Mouse (Mus musculus) layer of hippocampus, adult 8-10 months (tissue): ENCODE data around the gene Atp2a3. TPM values are rescaled to one million over a fixed set of nuclear protein-coding genes. Genes with fewer than 3 reads are reported as not detected.

Experiments
- DNase-seq, 2 experiments: peaks; one replicate each; pipeline ENCODE4 v3.0.0; 2022; ENCODE audit warnings: low spot score in 2 of 2
- microRNA-seq, 2 experiments: library from miRNA; unstranded; fragments of <30 nt; microRNA quantifications; one replicate each; pipeline ENCODE4 v1.2.0; 2022
- total RNA-seq, 4 experiments: library from RNA; stranded (reverse); gene quantifications; 2 replicates each; pipeline ENCODE4 v1.2.4; 2022

Atp2a3 gene
- total RNA-seq, 4 experiments from 2014 or later: 6.0 to 8.9 (median 6.3) TPM

DNA sequence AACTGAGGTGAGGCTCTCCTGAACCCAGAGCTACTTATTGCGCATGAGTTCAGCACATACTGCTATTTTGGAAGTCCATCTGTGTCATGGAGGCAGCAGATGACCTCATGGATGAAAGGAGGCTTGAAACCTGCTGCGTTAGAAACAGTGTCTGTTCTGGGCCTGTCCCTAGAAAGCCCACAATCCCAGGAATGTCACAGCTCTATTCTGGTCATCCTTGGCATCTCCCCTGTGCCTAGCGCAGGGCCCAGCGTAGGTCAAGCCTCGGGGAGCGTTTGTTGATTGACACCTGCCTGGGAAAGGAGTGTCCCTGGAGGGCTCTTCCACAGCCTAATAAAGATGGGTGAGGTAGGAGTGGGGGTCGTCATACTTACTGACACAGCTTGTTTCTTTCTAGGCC is 75.1 kb downstream of the Atp2a3 start:
- no peak for DNase-seq

DNA sequence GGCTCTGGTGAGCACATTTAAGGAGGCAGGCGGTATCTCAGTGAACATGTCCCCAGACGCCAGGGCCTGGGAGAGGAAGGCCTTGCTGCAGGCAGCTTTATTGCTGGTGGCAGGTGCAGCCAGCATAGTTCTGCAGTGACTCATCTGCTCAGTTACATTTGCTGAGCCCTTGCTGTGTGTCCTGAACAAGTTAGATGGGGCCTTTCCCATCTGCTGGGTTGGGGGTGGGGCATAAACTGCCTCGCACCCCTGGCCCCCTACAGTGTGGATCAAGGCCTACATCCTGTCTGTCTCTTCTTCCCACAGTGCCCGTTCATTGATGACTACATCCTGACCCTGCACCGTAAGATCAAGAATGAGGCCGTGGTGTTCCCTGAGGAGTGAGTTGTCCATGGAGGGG is 75.9 kb downstream of the Atp2a3 start:
- no peak for DNase-seq

DNA sequence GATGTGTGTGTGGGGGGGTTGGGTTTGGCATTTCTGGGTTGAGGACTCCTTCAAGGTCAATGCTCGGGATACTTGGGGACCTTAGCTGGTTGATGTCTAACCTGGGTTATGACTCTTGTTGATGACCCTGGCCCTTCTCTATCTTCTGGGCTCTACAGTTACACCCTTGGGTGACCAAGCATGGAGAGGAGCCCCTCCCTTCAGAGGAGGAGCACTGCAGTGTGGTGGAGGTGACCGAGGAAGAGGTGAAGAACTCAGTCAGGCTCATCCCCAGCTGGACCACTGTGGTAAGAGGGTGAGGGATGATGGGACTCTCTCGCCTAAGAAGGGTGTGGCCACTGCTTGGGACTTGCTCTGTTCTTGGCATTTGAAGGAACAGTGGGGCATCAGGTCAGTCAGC is 76.7 kb downstream of the Atp2a3 start:
- no peak for DNase-seq

DNA sequence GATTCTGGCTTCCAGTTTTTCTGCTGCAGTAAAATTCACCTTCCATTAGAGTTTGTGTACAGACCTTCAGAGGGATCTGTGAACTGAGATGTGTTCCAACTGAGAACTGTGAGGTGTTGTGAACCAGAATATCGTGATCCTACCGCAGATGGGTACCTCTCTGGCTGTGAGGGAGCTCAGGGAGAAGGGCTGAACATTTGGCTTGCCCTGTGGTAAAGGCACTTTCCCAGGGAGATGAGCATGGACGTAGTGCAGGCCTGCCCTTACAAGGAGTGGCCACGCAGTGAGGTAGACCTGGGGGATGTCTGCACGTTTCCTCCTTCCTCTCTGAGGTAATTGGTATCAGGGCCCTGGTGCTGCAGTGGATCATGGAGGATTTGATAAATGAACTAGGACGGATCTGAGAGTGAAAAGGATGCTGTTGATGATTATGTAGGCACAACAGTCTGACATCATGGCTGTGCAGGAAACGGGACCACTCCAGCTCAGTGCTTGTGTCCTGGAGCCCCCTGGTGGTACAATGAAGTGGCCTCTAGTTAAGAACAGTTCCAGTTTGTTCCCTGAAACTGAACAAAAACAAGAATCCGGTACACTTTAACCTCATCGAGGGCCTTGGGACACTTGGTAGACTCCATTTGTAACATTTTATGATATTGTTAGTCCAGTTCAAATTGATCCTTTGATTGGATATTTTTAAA is 78.3 kb downstream of the Atp2a3 start:
- peak in 1 of 2 experiments; percentile 71 for DNase-seq

Small RNA genes lying within 50 kb of the gene (microRNA-seq; reads per million reads assigned to microRNA genes)
- 0 reads per million in 2 experiments for gene Gm44467

Other genes with a start within 250 kb of the Atp2a3 start
- gene Cyb5d2, start 165.0 kb upstream of the Atp2a3 start, total RNA-seq: 10 to 100 TPM; 17.3 to 19.6 (median 18.8) TPM
- 10 to 100 TPM; 41.5 to 51.8 (median 45.2) TPM for gene Zzef1, start 164.9 kb upstream of the Atp2a3 start, total RNA-seq
- under 1 TPM in 3 of 4 experiments, not detected in 1; 0.45 to 0.55 (median 0.54) TPM for gene P2rx1, start 37.9 kb downstream of the Atp2a3 start, total RNA-seq
- 100 to 1,000 TPM; 123 to 167 (median 149) TPM for gene Camkk1, start 57.8 kb downstream of the Atp2a3 start, total RNA-seq
- gene Ncbp3, start 86.6 kb downstream of the Atp2a3 start, total RNA-seq: 10 to 100 TPM in 3 of 4 experiments, 1 to 10 TPM in 1; 9.3 to 12.1 (median 11.3) TPM
- under 1 TPM; 0.16 to 0.21 (median 0.18) TPM for gene Itgae, start 129.4 kb downstream of the Atp2a3 start, total RNA-seq
- under 1 TPM in 3 of 4 experiments, not detected in 1; 0.19 to 0.48 (median 0.25) TPM for gene Haspin, start 177.1 kb downstream of the Atp2a3 start, total RNA-seq
- 1 to 10 TPM; 1.7 to 4.1 (median 2.8) TPM for gene P2rx5, start 199.3 kb downstream of the Atp2a3 start, total RNA-seq
- 10 to 100 TPM; 39.6 to 49.2 (median 44.0) TPM for gene Emc6, start 215.9 kb downstream of the Atp2a3 start, total RNA-seq
- gene Tax1bp3, start 215.9 kb downstream of the Atp2a3 start, total RNA-seq: 10 to 100 TPM in 2 of 4 experiments, 1 to 10 TPM in 2; 7.9 to 13.1 (median 10.5) TPM
- gene Ctns, start 237.9 kb downstream of the Atp2a3 start, total RNA-seq: 10 to 100 TPM; 19.0 to 30.4 (median 24.5) TPM
- gene Shpk, start 238.3 kb downstream of the Atp2a3 start, total RNA-seq: 1 to 10 TPM; 3.3 to 5.1 (median 4.2) TPM